Mouse (Mus musculus) C2C12 (cell line): ENCODE data around the gene Marcksl1. TPM values are rescaled to one million over a fixed set of nuclear protein-coding genes. Genes with fewer than 3 reads are reported as not detected.

Experiments used
- H3K27me3 ChIP-seq: one replicate; pipeline ENCODE4 v1.6.1; 2011; ENCODE audit not compliant: control insufficient read depth, insufficient read depth, insufficient read length
- H3K36me3 ChIP-seq: one replicate; pipeline ENCODE4 v1.6.1; 2011; ENCODE audit not compliant: control insufficient read depth, insufficient read depth
- H3K4me3 ChIP-seq: one replicate; pipeline ENCODE4 v1.5.1; 2011; ENCODE audit warnings: mild to moderate bottlenecking, control low read depth; ENCODE audit not compliant: poor library complexity, insufficient read depth, severe bottlenecking
- H3K79me2 ChIP-seq: one replicate; pipeline ENCODE4 v1.6.1; 2011; ENCODE audit not compliant: control insufficient read depth, insufficient read depth
- H3K79me3 ChIP-seq: one replicate; pipeline ENCODE4 v1.6.1; 2011; ENCODE audit warnings: low read depth, control low read depth
- H3ac ChIP-seq: one replicate; pipeline ENCODE3; 2011; ENCODE audit warnings: low read depth; ENCODE audit not compliant: control insufficient read depth, insufficient read length
- CEBPB ChIP-seq: IDR thresholded peaks from one replicate; pipeline ENCODE4 v1.6.1; 2011; ENCODE audit warnings: low read depth, mild to moderate bottlenecking, control low read depth, moderate library complexity
- CTCF ChIP-seq: IDR thresholded peaks from one replicate; pipeline ENCODE4 v1.5.1; 2011; ENCODE audit not compliant: control insufficient read depth, insufficient read depth, insufficient read length
- FOSL1 ChIP-seq: IDR thresholded peaks from one replicate; pipeline ENCODE4 v1.8.0; 2011; ENCODE audit warnings: mild to moderate bottlenecking, low read length; ENCODE audit not compliant: poor library complexity, insufficient read depth, severe bottlenecking
- MAX ChIP-seq: IDR thresholded peaks from one replicate; pipeline ENCODE4 v1.6.1; 2011; ENCODE audit warnings: mild to moderate bottlenecking, control low read depth
- MYOD1 ChIP-seq: IDR thresholded peaks from one replicate; pipeline ENCODE4 v1.6.1; 2011; ENCODE audit warnings: low read depth; ENCODE audit not compliant: control insufficient read depth, insufficient read length
- MYOG ChIP-seq: IDR thresholded peaks from one replicate; pipeline ENCODE4 v1.6.1; 2011; ENCODE audit not compliant: control insufficient read depth, insufficient read length; ENCODE audit errors: extremely low read depth
- USF1 ChIP-seq: IDR thresholded peaks from one replicate; pipeline ENCODE4 v1.6.1; 2011; ENCODE audit warnings: low read depth, mild to moderate bottlenecking, control low read depth, moderate library complexity
- polyA plus RNA-seq: library from polyadenylated mRNA; unstranded; fragments of >200 nt; fragmentation: generic; extraction: Trizol; gene quantifications from one replicate; pipeline ENCODE4 v1.2.1, GENCODE M21; 2012; ENCODE audit warnings: missing spikeins

Marcksl1 gene
- polyA plus RNA-seq, 1 experiment = 148 TPM

DNA sequence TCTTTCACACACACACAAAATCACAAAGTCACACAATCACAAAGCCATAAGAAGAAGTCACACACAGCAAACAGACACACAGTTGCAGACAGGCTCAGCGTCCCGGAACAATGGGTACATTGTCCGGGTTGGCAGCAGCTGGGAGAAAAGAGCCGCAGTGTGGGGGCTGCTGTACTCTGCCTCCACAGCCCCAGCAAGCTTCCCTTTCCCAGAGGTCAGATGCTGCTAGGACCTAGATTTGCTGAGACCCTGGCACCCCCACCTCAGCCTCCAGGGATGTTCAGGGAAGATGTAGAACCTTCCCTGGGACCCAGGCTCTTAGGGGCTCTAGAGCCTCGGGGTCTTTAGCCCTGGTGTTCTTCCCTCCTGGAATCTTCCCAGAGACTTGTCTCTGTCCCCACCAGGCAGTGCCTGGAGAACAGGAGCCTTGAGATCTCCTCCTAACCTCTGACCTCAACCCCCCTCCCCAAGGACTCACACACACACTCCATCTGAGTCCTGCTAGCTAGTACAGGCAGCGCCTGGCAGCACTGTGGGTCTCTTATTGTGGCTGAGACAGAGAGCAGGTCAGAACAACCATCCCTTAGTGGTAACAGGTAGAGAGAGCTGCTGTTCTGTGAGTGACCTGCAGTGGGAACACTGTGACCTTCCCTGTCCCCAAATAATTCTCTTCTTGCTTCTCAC is 1.8 kb upstream of the Marcksl1 start:
- Histone ChIP-seq H3K27me3 (no peaks in the 10 kb centered on the region), H3K79me2 (peaks cover 20% of the 10 kb centered on the region), H3K4me3 (no peak overlapping the region), H3ac (no peak overlapping the region), H3K36me3 (peaks cover under 1% of the 10 kb centered on the region), H3K79me3 (peaks cover 3% of the 10 kb centered on the region)
- TF ChIP-seq FOSL1 (no peak), MYOG (no peak), USF1 (no peak), MAX (no peak), CTCF (no peak), CEBPB (no peak), MYOD1 (no peak)

- Histone ChIP-seq H3ac (peak overlapping the region; percentile 95), H3K4me3 (peak overlapping the region; percentile 78), H3K79me2 (peaks cover 20% of the 10 kb centered on the region), H3K79me3 (peaks cover 3% of the 10 kb centered on the region), H3K36me3 (peaks cover 17% of the 10 kb centered on the region), H3K27me3 (no peaks in the 10 kb centered on the region)
- TF ChIP-seq MYOD1 = no peak
- TF ChIP-seq CTCF = no peak
- TF ChIP-seq CEBPB = no peak
- no peak for TF ChIP-seq USF1
- TF ChIP-seq MAX = no peak
- no peak for TF ChIP-seq MYOG
Measured at GRCm38 (mm10) chr4:129513891-129514290, 510 bp downstream of the Marcksl1 start.

DNA sequence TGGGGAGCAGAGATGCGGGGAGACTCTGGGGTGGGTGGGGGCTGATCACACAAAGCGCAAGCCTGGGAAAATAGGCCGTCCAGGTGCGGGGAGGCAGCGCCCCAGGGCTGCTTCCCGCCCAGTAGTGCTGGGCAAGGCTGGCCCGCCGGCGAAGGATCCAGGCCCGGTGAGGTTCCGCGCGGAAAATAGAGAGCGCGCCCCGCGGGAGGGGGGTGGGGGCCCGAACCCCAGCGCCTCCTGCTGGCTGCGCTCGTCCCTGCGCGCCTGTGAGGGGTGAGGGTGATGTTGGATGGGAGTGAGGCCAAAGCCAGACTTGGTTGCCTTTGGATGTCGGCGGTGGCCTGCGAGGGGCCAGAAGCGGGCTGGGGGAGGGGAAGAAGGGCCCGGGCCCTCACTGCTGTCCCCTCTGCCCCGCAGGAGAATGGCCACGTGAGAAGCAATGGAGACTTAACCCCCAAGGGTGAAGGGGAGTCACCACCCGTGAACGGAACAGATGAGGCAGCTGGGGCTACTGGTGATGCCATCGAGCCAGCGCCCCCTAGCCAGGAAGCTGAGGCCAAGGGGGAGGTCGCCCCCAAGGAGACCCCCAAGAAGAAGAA is 1.0 kb downstream of the Marcksl1 start:
- peak overlapping the region; percentile 78 for H3K4me3 ChIP-seq
- H3K79me3 ChIP-seq = peaks cover 3% of the 10 kb centered on the region
- H3K27me3 ChIP-seq = no peaks in the 10 kb centered on the region
- peak overlapping the region; percentile 95 for H3ac ChIP-seq
- peaks cover 19% of the 10 kb centered on the region for H3K36me3 ChIP-seq
- TF ChIP-seq MYOG (no peak), CTCF (peak; percentile 94)
- peaks cover 20% of the 10 kb centered on the region for H3K79me2 ChIP-seq

DNA sequence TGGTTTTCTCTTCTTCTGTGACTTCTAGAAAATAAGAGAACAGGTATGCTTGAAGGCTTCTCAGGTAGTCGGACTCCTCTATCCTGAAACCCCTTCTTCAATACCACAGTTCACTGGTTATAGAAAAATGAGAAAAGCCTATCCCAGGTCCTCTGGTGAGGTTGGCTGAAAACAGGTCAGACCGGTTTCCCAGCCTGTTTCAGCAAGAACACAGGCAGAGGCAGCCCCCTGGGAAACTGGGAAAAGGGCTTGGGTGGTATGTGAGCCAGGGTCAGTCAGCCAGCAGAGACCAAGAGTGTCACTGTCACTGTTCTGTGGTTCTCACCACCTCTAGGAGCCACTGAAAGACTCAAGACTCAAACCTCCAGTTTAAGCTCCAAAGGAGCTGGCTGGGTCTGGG is 3.5 kb downstream of the Marcksl1 start:
- TF ChIP-seq CEBPB (no peak), MYOG (no peak), FOSL1 (no peak), CTCF (no peak), MYOD1 (no peak), MAX (no peak), USF1 (no peak)
- H3K4me3 ChIP-seq = no peak overlapping the region
- H3ac ChIP-seq = no peak overlapping the region
- no peaks in the 10 kb centered on the region for H3K27me3 ChIP-seq
- H3K79me3 ChIP-seq = peaks cover 4% of the 10 kb centered on the region
- peaks cover 20% of the 10 kb centered on the region for H3K79me2 ChIP-seq
- peaks cover 42% of the 10 kb centered on the region for H3K36me3 ChIP-seq

GRCm38 (mm10) chr4:129518519-129518918 is 5.1 kb downstream of the Marcksl1 start:
- no peaks in the 10 kb centered on the region for H3K27me3 ChIP-seq
- TF ChIP-seq MYOG = no peak
- no peak for TF ChIP-seq MAX
- TF ChIP-seq CEBPB = no peak
- TF ChIP-seq MYOD1 = no peak
- no peak for TF ChIP-seq CTCF
- no peak for TF ChIP-seq FOSL1
- TF ChIP-seq USF1 = no peak
- no peak overlapping the region for H3ac ChIP-seq
- peaks cover 4% of the 10 kb centered on the region for H3K79me3 ChIP-seq
- peaks cover 20% of the 10 kb centered on the region for H3K79me2 ChIP-seq
- peaks cover 58% of the 10 kb centered on the region for H3K36me3 ChIP-seq
- no peak overlapping the region for H3K4me3 ChIP-seq

DNA sequence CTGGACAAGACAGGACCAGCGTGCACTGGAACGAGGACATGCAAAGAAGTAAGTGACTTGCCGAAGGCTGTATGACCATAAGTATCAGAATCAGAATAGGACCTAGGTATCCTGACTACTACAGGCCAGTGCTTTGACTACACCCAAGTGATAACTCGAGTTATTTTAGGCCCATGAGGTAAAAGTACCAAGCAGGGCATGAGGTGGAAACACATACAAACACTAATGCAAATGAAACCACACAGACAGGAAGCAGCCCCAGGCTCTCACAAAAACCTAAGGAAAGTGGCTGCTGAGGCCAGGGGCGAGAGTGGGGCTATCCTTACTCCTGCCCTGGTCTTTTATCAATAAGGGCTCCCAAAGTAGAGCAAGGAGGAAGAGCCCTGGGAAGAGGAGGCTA is 12.0 kb downstream of the Marcksl1 start:
- Histone ChIP-seq H3K27me3 (no peaks in the 10 kb centered on the region), H3K79me3 (peaks cover 1% of the 10 kb centered on the region), H3K36me3 (peaks cover 56% of the 10 kb centered on the region), H3ac (no peak overlapping the region), H3K4me3 (no peak overlapping the region), H3K79me2 (no peaks in the 10 kb centered on the region)
- TF ChIP-seq MYOG (no peak), USF1 (no peak)
